Mouse (Mus musculus): ENCODE data around the gene Vmn1r233. TPM values are rescaled to one million over a fixed set of nuclear protein-coding genes. Genes with fewer than 3 reads are reported as not detected.

Vmn1r233 gene
- polyA plus RNA-seq, 1 experiment from 2014 or later: not detected

- H3K27ac ChIP-seq: peak within 1 kb of the TSS; percentile 98
- ATAC-seq (replicated peaks; ENCODE audit: insufficient number of reproducible peaks, insufficient read depth, low FRiP score, low read depth): peak; percentile 98
- H3K4me1 ChIP-seq (replicated peaks): peaks cover 30% of the 10 kb centered on the region
- H3K4me2 ChIP-seq: peak within 1 kb of the TSS; percentile 75
- peak within 1 kb of the TSS; percentile 89 for H3K4me3 ChIP-seq
- H3K9me3 ChIP-seq (replicated peaks): no peaks in the 10 kb centered on the region
- no peaks in the 10 kb centered on the region for H3K36me3 ChIP-seq
- H3K27me3 ChIP-seq: no peaks in the 10 kb centered on the region
- H3K9ac ChIP-seq: peak within 1 kb of the TSS; percentile 85
- under 1% methylated on average over 69 of the region's 69 CpGs for WGBS
These were observed 51.0 kb downstream of the Vmn1r233 start, which contains the start of gene Ppp2r1a for GRCm38 (mm10) chr17:20944985-20945891. Ppp2r1a (plus strand) TSS chr17:20945311.

DNA sequence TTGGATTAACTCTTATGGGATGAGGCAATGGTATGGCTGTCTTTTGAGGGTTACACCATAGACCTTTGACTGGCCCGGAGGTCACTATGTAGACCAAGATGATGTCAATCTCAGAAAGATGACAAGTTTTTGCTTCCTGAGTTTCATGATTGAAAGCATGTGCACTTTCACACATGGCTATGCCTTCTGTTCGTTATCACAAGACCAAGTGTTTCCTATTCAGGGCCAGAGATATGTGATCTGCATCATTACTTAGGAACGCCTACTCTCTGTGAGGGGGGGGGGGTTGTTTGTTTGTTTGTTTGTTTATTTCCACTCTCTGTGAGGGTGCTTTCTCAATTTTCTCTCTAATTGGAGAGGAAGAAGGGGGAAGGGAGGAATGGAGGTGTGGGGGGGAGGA lies 52.0 kb downstream of the Vmn1r233 start:
- 51% methylated on average over 3 of the region's 3 CpGs for WGBS
- peak overlapping the region; percentile 43 for H3K9ac ChIP-seq
- H3K27me3 ChIP-seq: no peaks in the 10 kb centered on the region
- H3K4me1 ChIP-seq (replicated peaks): peaks cover 25% of the 10 kb centered on the region
- no peaks in the 10 kb centered on the region for H3K9me3 ChIP-seq (replicated peaks)
- no peak for ATAC-seq (replicated peaks; ENCODE audit: insufficient number of reproducible peaks, insufficient read depth, low FRiP score, low read depth)
- peak overlapping the region; percentile 86 for H3K27ac ChIP-seq
- peak overlapping the region; percentile 69 for H3K4me2 ChIP-seq
- peak overlapping the region; percentile 89 for H3K4me3 ChIP-seq
- no peaks in the 10 kb centered on the region for H3K36me3 ChIP-seq

Other genes with a start within 250 kb of the Vmn1r233 start
- gene Vmn1r228, start 210.3 kb downstream of the Vmn1r233 start, polyA plus RNA-seq (2015; fragmentation: Nextera tagmentation; extraction: Ambion mirVana): not detected in 2 replicates
- not detected in 2 replicates for gene Vmn1r229, start 184.9 kb downstream of the Vmn1r233 start, polyA plus RNA-seq (2015; fragmentation: Nextera tagmentation; extraction: Ambion mirVana)
- not detected in 2 replicates for gene Vmn1r230, start 156.0 kb downstream of the Vmn1r233 start, polyA plus RNA-seq (2015; fragmentation: Nextera tagmentation; extraction: Ambion mirVana)
- not detected in 2 replicates for gene Vmn1r231, start 91.4 kb downstream of the Vmn1r233 start, polyA plus RNA-seq (2015; fragmentation: Nextera tagmentation; extraction: Ambion mirVana)
- gene Vmn1r232, start 76.8 kb downstream of the Vmn1r233 start, polyA plus RNA-seq (2015; fragmentation: Nextera tagmentation; extraction: Ambion mirVana): not detected in 2 replicates
- gene Ppp2r1a, start 51.2 kb downstream of the Vmn1r233 start, polyA plus RNA-seq (2015; fragmentation: Nextera tagmentation; extraction: Ambion mirVana): 275 and 358 TPM in 2 replicates
- gene Zfp160, start 12.4 kb upstream of the Vmn1r233 start, polyA plus RNA-seq (2015; fragmentation: Nextera tagmentation; extraction: Ambion mirVana): 9.6 TPM in 2 replicates
- gene Vmn1r234, start 229.6 kb upstream of the Vmn1r233 start, polyA plus RNA-seq (2015; fragmentation: Nextera tagmentation; extraction: Ambion mirVana): not detected in 2 replicates